Mouse (Mus musculus) gastrocnemius, postnatal 36 days (tissue): ENCODE data around the gene Pank4. TPM values are rescaled to one million over a fixed set of nuclear protein-coding genes. Genes with fewer than 3 reads are reported as not detected.

Experiments
- DNase-seq, 2 experiments: peaks; one replicate each; pipeline ENCODE4 v3.0.0; 2022
- intact Hi-C: fragments of 180-260 bp; cut with DNase I; formaldehyde crosslinking; loops from one replicate; pipeline ENCODE4 v1.15.1; 2025
- total RNA-seq, 2 experiments: library from RNA; stranded (reverse); gene quantifications; 2 replicates each; pipeline ENCODE4 v1.2.3; 2021

Gene Pank4
- total RNA-seq, 2 experiments from 2014 or later = 30.5 to 33.2 TPM

DNA sequence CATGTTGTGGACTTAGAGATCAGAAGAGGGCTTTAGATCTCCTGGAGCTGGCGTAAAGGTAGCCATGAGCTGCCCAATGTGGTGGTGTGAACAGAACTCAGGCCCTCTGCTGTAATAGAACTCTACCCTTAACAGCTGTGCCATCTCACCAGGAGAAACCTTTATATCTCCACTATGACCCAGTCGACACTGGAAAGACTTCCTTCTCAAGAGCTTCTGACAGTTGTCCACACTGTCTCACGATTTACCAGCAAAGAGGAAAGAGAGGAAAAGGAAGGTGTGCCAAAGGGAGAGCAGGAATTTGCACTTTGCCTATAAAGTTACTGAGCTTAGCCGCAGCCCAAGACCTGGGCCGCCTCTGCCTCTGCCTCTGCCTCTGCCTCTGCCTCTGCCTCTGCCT lies 22.1 kb upstream of the Pank4 start:
- no peak for DNase-seq
- intact Hi-C loops = loop anchor here (5.0 kb wide), 2 partner anchors 45 to 75 kb away; partner anchors contain the start of gene Mmel1

DNA sequence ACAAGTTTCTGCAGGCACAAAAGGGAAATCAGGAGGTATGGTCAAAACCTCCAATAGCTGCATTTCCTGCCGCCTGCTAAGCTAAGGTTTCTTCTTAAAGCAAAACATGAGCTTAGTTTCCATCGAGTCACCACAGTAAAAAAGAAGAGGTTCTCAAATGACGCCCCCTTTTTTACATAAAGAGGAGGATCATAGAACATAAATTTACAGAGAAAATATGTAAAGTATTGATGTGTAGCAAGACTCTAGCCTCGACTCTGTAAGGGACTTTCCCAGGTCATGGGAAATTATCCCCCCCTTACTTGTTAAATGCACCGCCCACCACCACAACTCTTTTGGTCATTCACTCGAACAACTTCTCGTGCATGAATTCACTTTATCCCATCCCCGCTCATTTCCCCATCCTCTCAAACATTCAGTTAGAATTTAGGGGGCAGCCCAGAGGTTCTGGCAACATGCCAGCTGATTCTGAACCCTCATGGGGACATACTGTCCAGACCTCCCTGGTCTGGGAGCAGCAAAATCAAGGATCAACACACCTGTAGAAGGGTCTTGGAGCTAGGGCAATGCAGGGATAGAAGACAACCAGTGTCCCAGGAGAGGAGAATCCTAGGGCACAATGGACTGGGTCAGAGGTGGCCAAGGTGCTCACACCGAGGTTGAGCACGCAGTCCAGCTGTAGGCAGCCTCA lies 21.1 kb upstream of the Pank4 start:
- intact Hi-C loops = loop anchor here (5.0 kb wide), 2 partner anchors 45 to 75 kb away; partner anchors contain the start of gene Mmel1

DNA sequence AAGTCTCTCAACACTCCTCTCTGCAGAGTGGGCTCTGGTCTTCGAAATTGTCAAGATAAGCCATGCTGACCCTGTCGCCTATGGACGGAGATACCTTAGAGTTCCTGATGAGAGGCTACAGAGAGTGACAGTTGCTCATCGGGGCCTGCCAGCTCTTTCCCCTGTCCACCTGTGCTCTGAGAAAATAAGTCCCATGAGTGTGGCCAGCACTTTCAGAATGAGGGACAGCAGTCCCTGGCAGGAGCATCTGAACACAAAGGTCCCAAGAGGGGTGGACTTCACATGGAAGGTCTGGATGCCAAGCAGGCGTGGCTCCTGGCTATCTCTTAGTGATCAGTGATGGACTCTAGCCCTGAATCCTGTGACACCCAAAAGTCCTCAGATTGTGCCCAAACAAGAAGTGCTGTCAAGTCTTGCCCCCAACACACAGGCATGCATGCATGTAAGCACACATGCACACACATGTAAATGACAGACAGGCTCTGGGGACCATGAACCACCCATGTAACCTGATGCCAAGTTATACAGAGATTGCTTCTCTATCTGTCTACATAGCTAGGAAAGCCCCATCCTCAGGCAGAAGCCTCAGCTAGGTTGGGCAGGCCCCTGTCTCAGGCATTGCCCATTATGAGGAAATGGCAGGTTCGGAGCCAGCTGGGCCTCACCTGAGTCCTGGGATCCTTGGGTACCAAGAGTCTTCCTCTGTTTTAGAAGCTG lies 20.4 kb upstream of the Pank4 start:
- intact Hi-C loops = loop anchor here (1.0 to 5.0 kb wide), 4 partner anchors 19 to 76 kb away; partner anchors contain the start of gene Mmel1

More for the DNA sequence above, 21.1 kb upstream of the Pank4 start:
- DNase-seq = no peak

DNA sequence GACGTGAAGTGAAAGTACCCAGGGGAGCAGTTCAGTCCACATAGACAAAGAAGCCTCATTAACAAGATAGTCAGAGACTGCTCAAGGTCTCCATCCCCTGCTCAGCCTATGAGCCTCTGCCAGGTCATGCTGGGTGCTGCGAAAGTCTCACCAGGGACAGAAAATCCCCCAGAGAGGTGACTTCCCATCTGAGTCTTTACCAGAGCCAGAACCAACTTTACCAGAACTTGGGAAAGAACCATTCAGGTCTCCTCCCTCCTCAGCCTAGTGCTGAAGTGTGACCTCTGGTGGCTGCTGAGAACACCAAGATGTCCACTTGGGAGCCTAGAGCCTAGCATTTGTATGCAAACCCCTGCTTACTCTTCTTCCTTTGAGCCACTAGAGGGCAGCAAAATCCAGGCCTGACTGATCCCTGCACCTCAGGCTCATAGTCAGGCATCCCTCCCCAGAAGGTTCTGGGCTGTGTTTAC lies 19.8 kb upstream of the Pank4 start:
- intact Hi-C loops = loop anchor here (1.0 to 5.0 kb wide), 4 partner anchors 19 to 77 kb away; partner anchors contain the start of gene Mmel1
- peak in 1 of 2 experiments; percentile 76 for DNase-seq

More for the DNA sequence above, 20.4 kb upstream of the Pank4 start:
- DNase-seq = no peak

DNA sequence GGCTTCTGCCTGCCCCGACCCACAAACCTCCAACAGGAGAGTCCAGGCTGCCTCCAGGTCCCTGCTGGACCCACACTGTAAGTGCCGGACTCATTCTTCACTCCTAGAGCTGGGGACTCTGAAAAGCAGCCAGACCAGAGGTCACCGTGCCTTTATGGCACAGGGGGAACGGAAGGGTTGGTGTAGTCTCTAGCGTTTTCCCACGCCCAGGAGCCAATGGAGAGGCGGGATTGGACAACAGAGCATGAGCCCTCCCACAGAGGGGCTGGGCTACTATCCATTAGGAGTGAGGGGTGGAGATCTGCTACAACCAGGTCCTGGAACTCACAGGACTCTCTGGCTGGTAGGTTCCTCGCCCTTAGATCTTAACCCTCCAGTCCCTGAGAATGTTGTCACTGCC lies 17.6 kb upstream of the Pank4 start:
- peak in 1 of 2 experiments; percentile 55 for DNase-seq
- intact Hi-C loops = loop anchor here (5.0 kb wide), 1 partner anchor 121 kb away; the partner anchor contains the start of gene Pex10

DNA sequence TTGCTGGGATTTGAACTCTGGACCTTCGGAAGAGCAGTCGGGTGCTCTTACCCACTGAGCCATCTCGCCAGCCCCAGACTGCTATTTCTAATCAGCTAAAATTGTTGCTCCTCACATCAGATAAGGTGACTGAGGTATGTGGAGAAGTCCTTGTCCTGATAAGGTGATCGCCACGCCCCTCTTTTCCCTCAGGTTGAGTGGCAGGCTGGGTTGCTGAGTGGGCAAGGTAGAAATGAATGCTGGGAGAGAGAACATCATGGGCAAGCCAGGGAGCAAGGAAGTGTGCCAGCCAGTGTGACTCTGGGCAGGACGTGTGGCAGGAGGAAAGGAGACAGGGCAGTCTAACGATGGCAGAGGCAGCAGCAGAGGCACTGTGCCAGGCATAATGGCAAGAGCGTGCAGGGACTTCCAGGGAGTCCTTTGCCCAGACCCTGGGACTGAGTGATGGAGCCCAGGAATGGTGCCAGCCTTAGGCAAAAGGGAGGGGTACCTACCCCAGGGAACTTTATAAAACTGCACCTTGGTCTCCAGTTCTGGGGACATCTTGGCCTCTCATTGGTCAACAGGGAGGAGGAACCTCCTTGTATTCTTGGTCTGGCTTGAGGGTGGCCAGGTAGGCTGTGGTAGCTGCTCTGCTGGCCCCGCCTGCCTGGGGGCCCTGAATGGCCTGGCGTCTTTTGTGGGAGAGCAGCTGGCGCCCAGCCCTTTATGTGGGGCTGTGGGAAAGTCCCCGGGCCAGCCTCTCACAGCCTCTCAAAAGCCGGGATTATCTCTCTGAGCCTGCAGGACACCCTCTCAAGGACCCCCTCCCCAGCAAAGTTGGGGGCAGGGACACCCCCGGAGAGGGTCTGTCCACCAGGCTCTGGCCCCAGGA lies 15.6 kb upstream of the Pank4 start:
- intact Hi-C loops = loop anchor here (5.0 kb wide), 1 partner anchor 119 kb away; the partner anchor contains the start of gene Pex10
- no peak for DNase-seq

DNA sequence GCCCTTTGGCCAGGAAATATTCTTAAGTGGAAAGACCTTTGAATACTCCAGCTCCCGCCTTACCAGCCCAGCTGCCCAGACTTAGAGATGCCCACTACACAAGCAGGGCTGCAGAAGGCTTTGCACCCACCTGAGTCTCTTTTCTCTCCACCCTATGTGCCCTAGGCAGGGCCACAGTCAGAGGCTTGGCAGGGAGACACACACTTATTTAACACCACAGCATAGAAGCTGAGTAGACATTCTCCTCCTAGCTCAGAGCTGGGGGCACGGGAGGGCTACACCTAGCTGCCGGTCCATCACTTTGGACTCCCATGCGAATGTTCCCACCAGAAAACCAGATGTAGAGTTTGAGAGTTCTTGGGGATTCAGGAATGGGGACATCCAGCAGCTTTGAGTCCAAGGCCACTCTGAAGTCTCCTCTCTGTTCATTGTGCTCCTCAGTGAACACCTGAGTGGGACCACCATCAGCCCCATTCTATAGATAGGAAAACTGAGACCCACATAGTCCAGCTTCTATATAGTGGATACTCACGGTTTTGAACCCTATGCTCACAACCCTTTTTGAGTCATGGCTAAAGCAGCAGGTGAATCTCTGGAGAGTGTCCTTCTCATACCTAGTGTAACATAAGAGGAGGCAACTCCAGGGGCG lies 14.9 kb upstream of the Pank4 start:
- DNase-seq = no peak
- intact Hi-C loops = loop anchor here (5.0 kb wide), 1 partner anchor 118 kb away; the partner anchor contains the start of gene Pex10

DNA sequence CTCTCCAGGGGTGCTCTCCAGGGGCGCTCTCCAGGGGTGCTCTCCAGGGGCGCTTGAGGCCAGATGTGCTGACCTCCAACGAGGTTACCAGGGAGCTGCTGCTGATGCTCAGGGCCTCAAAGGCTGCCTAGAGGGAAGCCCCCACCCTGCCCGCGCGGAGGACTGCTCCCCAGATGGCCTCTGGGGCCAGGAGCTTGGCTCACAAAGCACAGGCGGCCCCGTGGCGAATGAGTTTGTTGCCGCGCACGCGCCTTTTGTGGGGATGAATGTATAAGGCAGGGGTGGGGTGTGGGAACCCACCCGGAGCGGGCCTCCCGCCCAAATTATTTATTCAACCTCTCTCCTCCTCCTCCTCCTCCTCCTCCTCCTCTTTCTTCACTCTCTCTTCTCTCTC lies 14.3 kb upstream of the Pank4 start:
- intact Hi-C loops = loop anchor here (5.0 kb wide), 1 partner anchor 118 kb away; the partner anchor contains the start of gene Pex10
- DNase-seq = no peak

DNA sequence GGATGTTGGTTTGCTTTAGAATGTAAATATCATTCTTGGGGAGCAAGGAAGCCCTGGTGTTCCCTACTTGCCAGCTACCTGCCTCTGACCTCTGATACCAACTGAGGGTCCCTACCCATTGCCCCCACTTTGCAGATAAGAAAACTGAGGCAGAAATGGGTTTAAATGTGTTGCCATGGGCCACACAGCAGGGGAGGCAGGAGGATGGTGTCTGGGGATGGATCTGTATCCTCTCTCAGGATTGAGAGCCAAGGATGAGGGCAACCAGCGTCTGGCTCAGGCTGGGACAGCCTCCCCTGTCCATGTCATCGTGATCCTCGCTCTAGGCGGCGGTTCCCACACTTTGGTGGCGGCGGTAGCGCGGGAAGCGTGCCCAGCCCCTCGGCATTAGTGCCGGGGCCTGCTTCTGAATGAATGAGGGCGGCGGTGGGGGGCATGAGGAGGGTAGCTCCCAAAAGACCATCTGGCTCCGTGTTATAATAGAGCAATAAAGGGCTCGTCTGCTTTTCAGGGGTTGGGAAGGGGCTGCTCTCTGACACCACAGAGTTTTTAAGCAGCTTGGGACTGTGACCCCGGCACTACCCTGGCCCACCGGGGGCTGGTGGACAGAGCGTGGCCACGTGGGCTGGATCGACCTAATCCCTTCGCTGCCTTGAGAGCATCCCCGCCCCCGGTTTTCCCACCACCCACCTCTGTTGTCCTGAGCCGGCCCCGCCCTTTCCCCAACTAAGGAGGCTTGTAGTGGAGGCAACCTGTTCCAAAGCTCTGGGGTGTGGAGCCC lies 11.3 kb upstream of the Pank4 start:
- no peak for DNase-seq
- intact Hi-C loops = loop anchor here (5.0 kb wide), 1 partner anchor 40 kb away; no protein-coding TSS in a partner anchor

DNA sequence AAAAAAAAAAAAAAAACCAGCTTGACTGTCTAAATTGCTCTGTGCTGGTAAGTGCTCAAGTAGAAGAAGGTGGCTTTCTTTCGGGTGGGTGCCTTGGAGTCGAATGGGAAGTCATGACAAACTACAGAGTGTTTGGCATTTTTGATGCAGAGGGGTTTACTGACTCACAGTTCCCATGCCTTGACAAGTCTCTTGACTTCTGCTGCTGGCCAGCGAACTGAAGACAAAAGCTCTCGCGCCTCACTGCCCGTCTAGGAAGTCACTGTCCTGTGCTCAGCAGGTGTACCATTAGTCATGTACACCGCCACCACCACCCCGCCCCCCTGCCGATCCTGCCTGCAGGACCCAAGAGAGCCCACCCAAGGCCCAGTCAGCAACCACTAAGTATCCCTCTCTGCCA lies 7.3 kb upstream of the Pank4 start:
- intact Hi-C loops = no loop called here
- no peak for DNase-seq

DNA sequence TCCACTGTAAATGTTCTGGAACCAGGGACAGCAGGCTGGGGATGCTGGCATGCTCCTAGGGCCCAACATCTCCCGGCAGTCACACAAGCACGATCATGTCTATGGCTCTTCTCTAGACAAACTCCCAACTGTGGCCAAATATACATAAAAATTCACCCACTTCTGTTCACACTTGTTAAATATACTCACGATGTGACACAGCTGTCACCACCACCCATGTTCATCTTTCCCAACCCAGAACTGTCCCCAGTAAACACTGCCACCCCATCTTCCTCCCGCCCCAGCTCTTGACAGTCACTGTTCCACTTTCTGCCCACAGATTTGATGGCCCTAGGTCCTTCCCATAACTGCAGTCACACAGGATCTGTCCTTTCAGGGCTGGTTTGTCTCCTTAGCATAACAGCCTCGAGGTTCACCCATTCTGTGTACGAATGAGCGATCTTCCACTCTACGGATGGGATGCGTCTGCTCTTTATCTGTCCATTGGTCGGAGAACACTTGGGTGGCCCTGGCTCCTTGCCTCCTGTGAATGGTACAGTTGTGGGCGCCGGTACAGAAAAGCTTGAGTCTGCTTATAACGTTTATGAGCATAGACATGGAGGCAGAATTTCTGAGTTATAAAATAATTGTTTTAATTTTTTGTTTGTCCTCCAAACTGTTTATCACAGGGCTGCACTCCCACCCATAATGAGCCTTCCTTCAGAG lies 6.5 kb upstream of the Pank4 start:
- no peak for DNase-seq
- intact Hi-C loops = no loop called here

DNA sequence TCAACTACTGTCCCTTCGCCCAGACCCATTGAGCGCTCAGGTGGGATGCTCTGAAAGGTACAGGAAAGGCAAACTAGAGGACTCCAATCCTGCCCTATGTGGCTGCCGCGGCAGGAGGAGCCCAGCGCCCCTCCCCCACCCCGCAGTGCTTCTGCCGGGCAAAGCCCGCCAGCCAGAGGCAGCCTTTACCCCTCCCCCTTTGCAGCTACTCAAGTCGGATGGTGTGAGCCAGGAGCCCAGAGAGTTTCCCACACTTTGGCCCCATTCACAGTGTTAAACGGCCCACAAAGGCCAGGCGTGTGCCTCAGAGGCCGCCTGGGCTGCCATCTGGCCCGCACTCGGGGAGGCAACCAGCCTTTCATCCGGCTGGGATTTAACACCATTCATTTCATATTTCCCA lies 5.8 kb upstream of the Pank4 start:
- intact Hi-C loops = no loop called here
- no peak for DNase-seq

DNA sequence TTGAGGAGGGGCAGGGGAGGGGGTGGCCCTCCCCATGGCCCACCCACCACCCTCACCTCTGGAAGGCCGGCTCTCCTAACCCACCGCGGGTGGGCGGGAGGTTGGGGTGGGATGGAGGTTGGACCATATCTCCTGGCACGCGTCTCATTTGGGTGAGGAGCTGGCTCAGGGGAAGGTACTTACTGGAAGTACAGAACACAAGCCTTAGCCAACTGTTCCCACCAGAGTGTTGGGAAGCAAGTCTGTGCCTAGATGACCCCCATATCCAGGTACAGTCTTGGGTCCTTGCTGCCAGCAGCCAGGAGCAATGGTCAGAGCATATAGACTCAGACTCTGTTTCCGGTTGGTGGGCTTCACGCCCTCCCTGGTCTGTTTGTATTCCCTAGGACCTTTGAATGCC lies 5.3 kb upstream of the Pank4 start:
- intact Hi-C loops = no loop called here

DNA sequence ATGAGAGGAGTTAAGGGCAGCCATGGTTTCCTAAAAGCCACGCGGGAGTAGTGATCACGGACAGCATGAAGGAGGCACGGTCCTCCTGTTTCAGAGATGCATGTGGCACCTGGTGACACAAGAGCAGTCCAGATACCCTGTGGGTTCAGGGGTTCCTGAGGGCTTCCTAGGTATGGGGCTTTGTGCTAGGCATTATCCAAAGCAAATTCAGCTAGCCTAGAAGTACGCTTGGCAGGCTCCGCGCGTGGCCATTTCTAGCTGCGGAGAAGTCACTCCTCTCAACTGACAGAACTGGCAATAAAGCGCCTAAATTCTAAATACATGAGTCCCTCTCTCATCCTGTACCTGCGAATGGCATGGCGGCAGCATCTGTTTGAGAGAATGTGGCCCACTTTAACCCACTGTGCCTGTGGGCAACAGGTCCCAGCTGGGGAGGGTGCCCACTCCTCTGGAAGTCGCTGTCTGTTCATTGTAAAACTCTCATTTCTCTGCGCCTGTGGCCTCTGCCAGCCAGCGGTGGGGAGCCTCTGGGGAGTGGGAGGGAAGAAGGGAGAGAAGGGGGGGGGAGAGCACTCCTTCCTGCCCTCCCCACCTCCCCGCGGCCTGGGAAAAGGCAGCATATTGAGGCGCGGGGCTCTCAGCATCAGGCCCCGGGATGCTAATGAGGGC lies 3.8 kb upstream of the Pank4 start:
- DNase-seq = no peak
- intact Hi-C loops = no loop called here

More for the DNA sequence above, 5.3 kb upstream of the Pank4 start:
- no peak for DNase-seq

DNA sequence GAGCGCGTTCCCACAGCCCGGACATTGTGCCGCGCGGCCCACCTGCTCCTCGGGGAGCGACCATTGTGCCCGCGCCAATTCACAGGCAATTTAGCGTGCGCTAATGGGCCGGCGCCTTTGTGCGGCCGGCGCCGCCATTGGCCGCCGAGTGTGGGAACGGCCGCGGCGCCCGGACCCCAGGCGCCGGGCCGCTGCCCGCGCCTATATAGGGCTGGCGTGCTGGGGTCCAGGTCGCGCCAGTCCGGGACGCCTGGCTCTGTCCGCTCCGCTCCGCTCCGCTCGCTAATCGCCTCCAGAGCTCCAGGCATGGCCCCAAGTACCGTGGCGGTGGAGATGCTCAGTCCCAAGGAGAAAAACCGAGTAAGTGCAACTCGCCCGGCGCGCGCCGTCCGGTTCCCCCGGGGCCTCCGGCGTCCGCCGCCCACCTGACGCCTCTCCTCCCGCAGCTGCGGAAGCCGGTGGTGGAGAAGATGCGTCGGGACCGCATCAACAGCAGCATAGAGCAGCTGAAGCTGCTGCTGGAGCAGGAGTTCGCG lies 3.2 kb upstream of the Pank4 start, which contains the start of gene Hes5:
Gene Hes5 (plus strand): TSS at position 234 of the 536 bp plus-strand sequence.
- intact Hi-C loops = no loop called here
- DNase-seq = no peak

DNA sequence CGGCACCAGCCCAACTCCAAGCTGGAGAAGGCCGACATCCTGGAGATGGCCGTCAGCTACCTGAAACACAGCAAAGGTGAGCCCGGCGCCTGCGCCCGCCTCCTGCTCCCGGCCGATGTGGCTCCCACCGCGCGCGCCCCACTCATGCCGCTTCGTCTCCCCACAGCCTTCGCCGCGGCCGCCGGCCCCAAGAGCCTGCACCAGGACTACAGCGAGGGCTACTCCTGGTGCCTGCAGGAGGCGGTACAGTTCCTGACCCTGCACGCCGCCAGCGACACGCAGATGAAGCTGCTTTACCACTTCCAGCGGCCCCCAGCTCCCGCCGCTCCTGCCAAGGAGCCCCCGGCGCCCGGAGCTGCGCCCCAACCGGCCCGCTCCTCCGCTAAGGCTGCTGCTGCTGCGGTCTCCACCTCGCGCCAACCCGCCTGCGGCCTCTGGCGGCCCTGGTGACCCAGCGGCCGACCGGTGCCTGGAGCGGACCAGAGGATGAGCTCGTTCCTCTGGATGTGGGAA lies 2.6 kb upstream of the Pank4 start:
- DNase-seq = no peak
- intact Hi-C loops = no loop called here

DNA sequence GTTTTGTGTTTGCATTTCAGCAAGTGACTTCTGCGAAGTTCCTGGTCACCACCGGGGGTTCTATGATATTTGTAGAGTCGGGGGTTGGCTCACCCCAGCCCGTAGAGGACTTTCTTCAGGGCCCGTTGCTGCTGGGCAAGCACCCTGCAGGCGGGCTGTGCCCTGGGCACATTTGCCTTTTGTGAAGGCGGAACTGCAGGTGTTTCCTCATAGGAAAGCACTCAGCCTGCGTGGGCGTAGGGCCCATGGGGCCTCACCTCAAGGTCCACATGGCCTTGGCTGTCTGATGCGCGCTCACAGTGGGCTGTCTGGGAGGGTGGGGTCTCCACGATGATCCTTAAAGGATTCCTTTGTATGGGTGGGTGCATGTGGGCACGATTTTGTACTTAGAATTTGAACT lies 2.0 kb upstream of the Pank4 start:
- intact Hi-C loops = loop anchor here (2.0 kb wide), 1 partner anchor 17 kb away; no protein-coding TSS in a partner anchor
- DNase-seq = no peak
